Mouse (Mus musculus) forebrain, embryonic 11.5 days (tissue): ENCODE results near the gene Alkbh7. TPM values are rescaled to one million over a fixed set of nuclear protein-coding genes. Genes with fewer than 3 reads are reported as not detected.

Source experiments
- ATAC-seq: fragments of 200-750 bp; cut with Nextera tagmentation; replicated peaks from 2 replicates; pipeline ENCODE4 v1.8.0; 2017; ENCODE audit warnings: moderate TSS enrichment; ENCODE audit not compliant: low FRiP score
- DNase-seq: peaks from one replicate; pipeline ENCODE4 v3.0.0-alpha.2; 2017; ENCODE audit warnings: low spot score
- H3K27ac ChIP-seq: fragments of 300-500 bp; sonication (generic); 2 replicates; pipeline ENCODE4 v1.5.1; 2014; ENCODE audit warnings: low read depth, low read length
- H3K27me3 ChIP-seq: fragments of 300-500 bp; sonication (generic); 2 replicates; pipeline ENCODE4 v1.6.1; 2014; ENCODE audit warnings: mild to moderate bottlenecking, low read length, mixed read lengths; ENCODE audit not compliant: control insufficient read depth, insufficient read depth
- H3K36me3 ChIP-seq: fragments of 300-500 bp; sonication (generic); 2 replicates; pipeline ENCODE4 v1.6.1; 2014; ENCODE audit warnings: mild to moderate bottlenecking, low read length, moderate library complexity, mixed read lengths; ENCODE audit not compliant: control insufficient read depth, insufficient read depth
- H3K4me1 ChIP-seq: fragments of 300-500 bp; sonication (generic); replicated peaks from 2 replicates; pipeline ENCODE4 v1.6.1; 2014; ENCODE audit warnings: low read length, mixed read lengths; ENCODE audit not compliant: control insufficient read depth, insufficient read depth
- H3K4me2 ChIP-seq: fragments of 300-500 bp; sonication (generic); 2 replicates; pipeline ENCODE4 v1.6.1; 2014; ENCODE audit warnings: low read depth, mild to moderate bottlenecking, low read length, moderate library complexity, mixed read lengths; ENCODE audit not compliant: severe bottlenecking
- H3K4me3 ChIP-seq: fragments of 300-500 bp; sonication (generic); 2 replicates; pipeline ENCODE4 v1.5.1; 2014; ENCODE audit warnings: low read depth, low read length
- H3K9ac ChIP-seq: fragments of 300-500 bp; sonication (generic); 2 replicates; pipeline ENCODE4 v1.6.1; 2014; ENCODE audit warnings: low read length
- H3K9me3 ChIP-seq: fragments of 300-500 bp; sonication (generic); 2 replicates; pipeline ENCODE4 v1.6.1; 2016; ENCODE audit warnings: low read length, mixed read lengths; ENCODE audit not compliant: control insufficient read depth
- WGBS: fragments of 180-500 bp; shearing (Covaris S2); extraction: QIAGEN DNeasy Blood & Tissue Kit; methylation state at CpG from one replicate; pipeline ENCODE4 v1.1.7; 2014; 5-methylcytosine and 5-hydroxymethylcytosine counted together
- polyA plus RNA-seq: library from polyadenylated mRNA; unstranded; fragments of >200 nt; fragmentation: Nextera tagmentation; extraction: Ambion mirVana; gene quantifications from 2 replicates; pipeline ENCODE4 v1.2.1, GENCODE M21; 2014

The Alkbh7 gene
- polyA plus RNA-seq, 1 experiment from 2014 or later, result 29.3 TPM

GRCm38 (mm10) chr17:57007137-57007905 lies 10.2 kb downstream of the Alkbh7 start:
- whole genome bisulfite sequencing, result 92% methylated on average over 13 of the region's 13 CpGs

GRCm38 (mm10) chr17:57010911-57011235 lies 13.7 kb downstream of the Alkbh7 start:
- H3K4me2 ChIP-seq, result peak overlapping the region; percentile 77
- H3K4me1 ChIP-seq, result peaks cover 11% of the 10 kb centered on the region
- under 1% methylated on average over 19 of the region's 19 CpGs for WGBS
- peaks cover 6% of the 10 kb centered on the region; the same call in 1 of the 2 replicates for H3K36me3 ChIP-seq
- H3K4me3 ChIP-seq, result peak overlapping the region; percentile 76
- H3K27me3 ChIP-seq, result no peaks in the 10 kb centered on the region
- DNase-seq (no peak), ATAC-seq (peak; percentile 47)
- peak overlapping the region; percentile 80 for H3K9ac ChIP-seq
- H3K9me3 ChIP-seq, result no peaks in the 10 kb centered on the region
- peak overlapping the region; percentile 46; the same call in 1 of the 2 replicates for H3K27ac ChIP-seq

More at GRCm38 (mm10) chr17:57007137-57007905, 10.2 kb downstream of the Alkbh7 start:
- no peak overlapping the region for H3K4me3 ChIP-seq
- H3K9me3 ChIP-seq, result no peaks in the 10 kb centered on the region
- H3K27ac ChIP-seq, result no peak overlapping the region
- peaks cover 9% of the 10 kb centered on the region; the same call in 1 of the 2 replicates for H3K36me3 ChIP-seq
- no peak overlapping the region for H3K9ac ChIP-seq
- H3K4me1 ChIP-seq, result peaks cover 10% of the 10 kb centered on the region
- DNase-seq (no peak), ATAC-seq (no peak)
- H3K27me3 ChIP-seq, result no peaks in the 10 kb centered on the region
- peak overlapping the region; percentile 8; the same call in 1 of the 2 replicates for H3K4me2 ChIP-seq

GRCm38 (mm10) chr17:57011236-57012141 lies 14.3 kb downstream of the Alkbh7 start, which contains the start of the genes Gtf2f1 and Gm17949:
Gtf2f1 (minus strand) TSS chr17:57011288.
Gm17949 (plus strand) TSS chr17:57011469.
- H3K4me1 ChIP-seq, result peaks cover 11% of the 10 kb centered on the region
- H3K36me3 ChIP-seq, result peaks cover 6% of the 10 kb centered on the region; the same call in 1 of the 2 replicates
- H3K9ac ChIP-seq, result peak within 1 kb of the TSS; percentile 80
- peak within 1 kb of the TSS; percentile 76 for H3K4me3 ChIP-seq
- H3K4me2 ChIP-seq, result peak within 1 kb of the TSS; percentile 78
- peak; percentile 98 for DNase-seq
- peak; percentile 90 for ATAC-seq
- H3K27me3 ChIP-seq, result no peaks in the 10 kb centered on the region
- peak within 1 kb of the TSS; percentile 86 for H3K27ac ChIP-seq
- no peaks in the 10 kb centered on the region for H3K9me3 ChIP-seq
- WGBS, result under 1% methylated on average over 48 of the region's 51 CpGs

- peak overlapping the region; percentile 76 for H3K4me3 ChIP-seq
- H3K9ac ChIP-seq, result peak overlapping the region; percentile 78; the same call in 1 of the 2 replicates
- H3K27ac ChIP-seq, result no peak overlapping the region; the same call in 1 of the 2 replicates
- no peaks in the 10 kb centered on the region for H3K27me3 ChIP-seq
- H3K9me3 ChIP-seq, result no peaks in the 10 kb centered on the region
- H3K4me2 ChIP-seq, result peak overlapping the region; percentile 78
- DNase-seq (no peak), ATAC-seq (0 out of 2 replicates have a peak, but pooled peaks have one; percentile 0)
- H3K36me3 ChIP-seq, result peaks cover 3% of the 10 kb centered on the region; the same call in 1 of the 2 replicates
- peaks cover 11% of the 10 kb centered on the region for H3K4me1 ChIP-seq
- 75% methylated on average over 13 of the region's 13 CpGs for whole genome bisulfite sequencing
Measured at GRCm38 (mm10) chr17:57012245-57012795, 15.2 kb downstream of the Alkbh7 start.

- Histone ChIP-seq H3K9me3 (no peaks in the 10 kb centered on the region), H3K36me3 (peaks cover 18% of the 10 kb centered on the region), H3K4me1 (no peaks in the 10 kb centered on the region), H3K27me3 (no peaks in the 10 kb centered on the region), H3K4me3 (no peak overlapping the region), H3K4me2 (no peak overlapping the region), H3K27ac (no peak overlapping the region), H3K9ac (no peak overlapping the region)
- ATAC-seq, result no peak
- 83% methylated on average over 2 of the region's 2 CpGs for WGBS
- DNase-seq, result no peak
Measured at GRCm38 (mm10) chr17:57019693-57020092, 22.6 kb downstream of the Alkbh7 start.

GRCm38 (mm10) chr17:57020960-57021359 lies 23.8 kb downstream of the Alkbh7 start:
- Histone ChIP-seq H3K27ac (no peak overlapping the region), H3K4me1 (no peaks in the 10 kb centered on the region), H3K4me2 (no peak overlapping the region), H3K9ac (no peak overlapping the region), H3K36me3 (peaks cover 27% of the 10 kb centered on the region), H3K9me3 (no peaks in the 10 kb centered on the region), H3K27me3 (no peaks in the 10 kb centered on the region), H3K4me3 (no peak overlapping the region)
- no peak for DNase-seq
- 91% methylated on average over 5 of the region's 5 CpGs for WGBS
- ATAC-seq, result no peak

GRCm38 (mm10) chr17:57027471-57027870 lies 30.3 kb downstream of the Alkbh7 start:
- Histone ChIP-seq H3K4me3 (no peak overlapping the region), H3K4me2 (no peak overlapping the region), H3K27me3 (no peaks in the 10 kb centered on the region), H3K36me3 (peaks cover 34% of the 10 kb centered on the region), H3K9me3 (no peaks in the 10 kb centered on the region), H3K4me1 (peaks cover 11% of the 10 kb centered on the region; the same call in 1 of the 2 replicates), H3K27ac (no peak overlapping the region), H3K9ac (no peak overlapping the region)
- no peak for DNase-seq
- ATAC-seq, result no peak
- 88% methylated on average over 4 of the region's 4 CpGs for WGBS

- Histone ChIP-seq H3K4me2 (peak overlapping the region; percentile 97), H3K27me3 (no peaks in the 10 kb centered on the region), H3K36me3 (peaks cover 22% of the 10 kb centered on the region), H3K9ac (peak overlapping the region; percentile 98), H3K27ac (no peak overlapping the region), H3K4me1 (peaks cover 11% of the 10 kb centered on the region; the same call in 1 of the 2 replicates), H3K9me3 (no peaks in the 10 kb centered on the region), H3K4me3 (peak overlapping the region; percentile 98)
- ATAC-seq, result no peak
- DNase-seq, result no peak
- WGBS, result 62% methylated on average over 8 of the region's 8 CpGs
Measured at GRCm38 (mm10) chr17:57029691-57030090, 32.6 kb downstream of the Alkbh7 start.
